Mouse (Mus musculus): ENCODE data around the gene Lrrc29.

The Lrrc29 gene

GRCm38 (mm10) chr8:105343791-105344574 lies 17.9 kb upstream of the Lrrc29 start:
- DNase-seq (ENCODE audit: low spot score): no peak

GRCm38 (mm10) chr8:105342768-105343167 lies 16.7 kb upstream of the Lrrc29 start:
- DNase-seq (ENCODE audit: low spot score): no peak

GRCm38 (mm10) chr8:105341399-105341798 lies 15.3 kb upstream of the Lrrc29 start:
- no peak for DNase-seq (ENCODE audit: low spot score)

- DNase-seq (ENCODE audit: low spot score): no peak
Measured at GRCm38 (mm10) chr8:105339886-105340635, 14.0 kb upstream of the Lrrc29 start.

GRCm38 (mm10) chr8:105338992-105339391 lies 12.9 kb upstream of the Lrrc29 start:
- no peak for DNase-seq (ENCODE audit: low spot score)

GRCm38 (mm10) chr8:105336373-105337130 lies 10.5 kb upstream of the Lrrc29 start:
- DNase-seq (ENCODE audit: low spot score): no peak

- DNase-seq (ENCODE audit: low spot score): no peak
Measured at GRCm38 (mm10) chr8:105332523-105332922, 6.4 kb upstream of the Lrrc29 start.

- no peak for DNase-seq (ENCODE audit: low spot score)
Measured at GRCm38 (mm10) chr8:105331931-105332330, 5.9 kb upstream of the Lrrc29 start.

GRCm38 (mm10) chr8:105331469-105331868 lies 5.4 kb upstream of the Lrrc29 start:
- DNase-seq (ENCODE audit: low spot score): no peak

- DNase-seq (ENCODE audit: low spot score): no peak
Measured at GRCm38 (mm10) chr8:105330325-105330724, 4.2 kb upstream of the Lrrc29 start.

GRCm38 (mm10) chr8:105326968-105327367 lies 890 bp upstream of the Lrrc29 start:
- DNase-seq (ENCODE audit: low spot score): no peak

- DNase-seq (ENCODE audit: low spot score): no peak
Measured at GRCm38 (mm10) chr8:105325641-105326093, 411 bp downstream of the Lrrc29 start.

- no peak for DNase-seq (ENCODE audit: low spot score)
Measured at GRCm38 (mm10) chr8:105323183-105323582, 2.9 kb downstream of the Lrrc29 start.

GRCm38 (mm10) chr8:105318662-105319190 lies 7.4 kb downstream of the Lrrc29 start:
- no peak for DNase-seq (ENCODE audit: low spot score)

GRCm38 (mm10) chr8:105317941-105318340 lies 8.1 kb downstream of the Lrrc29 start:
- DNase-seq (ENCODE audit: low spot score): no peak

- DNase-seq (ENCODE audit: low spot score): no peak
Measured at GRCm38 (mm10) chr8:105315073-105315769, 10.9 kb downstream of the Lrrc29 start.

- DNase-seq (ENCODE audit: low spot score): no peak
Measured at GRCm38 (mm10) chr8:105313622-105314402, 12.3 kb downstream of the Lrrc29 start.

- no peak for DNase-seq (ENCODE audit: low spot score)
Measured at GRCm38 (mm10) chr8:105312891-105313481, 13.1 kb downstream of the Lrrc29 start.

GRCm38 (mm10) chr8:105311718-105312117 lies 14.4 kb downstream of the Lrrc29 start:
- no peak for DNase-seq (ENCODE audit: low spot score)

GRCm38 (mm10) chr8:105310118-105310517 lies 16.0 kb downstream of the Lrrc29 start:
- no peak for DNase-seq (ENCODE audit: low spot score)

Measured in retina, embryonic 14.5 days (tissue).